Mouse (Mus musculus): ENCODE data around the gene Arl14. TPM values are rescaled to one million over a fixed set of nuclear protein-coding genes. Genes with fewer than 3 reads are reported as not detected.

Gene Arl14
- polyA plus RNA-seq, 1 experiment, result not detected

DNA sequence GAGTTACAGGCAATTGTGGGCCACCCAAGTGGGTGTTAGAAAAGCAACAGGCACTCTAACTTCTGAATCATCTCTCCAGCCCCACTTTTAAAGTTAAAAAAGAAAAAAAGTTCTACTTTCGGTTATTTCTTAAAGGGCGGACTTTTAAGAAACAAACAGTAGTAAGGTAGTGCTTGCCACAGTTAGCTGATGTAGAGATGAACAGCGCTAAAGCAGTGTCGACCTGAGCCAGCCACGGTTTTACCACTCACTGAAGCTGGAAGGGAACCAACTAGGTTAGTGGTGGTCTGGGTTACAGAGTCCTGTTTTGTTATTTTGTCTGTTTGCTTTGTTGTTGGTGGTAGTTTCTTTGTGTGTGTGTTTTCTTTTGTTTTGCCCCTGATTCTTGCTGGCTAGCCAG lies 8.8 kb upstream of the Arl14 start:
- Histone ChIP-seq H3K36me3 (ENCODE audit: control insufficient read depth, insufficient read depth, low read length) (no peaks in the 10 kb centered on the region), H3K4me3 (ENCODE audit: control insufficient read depth, low read depth, low read length) (no peak overlapping the region), H3K4me1 (ENCODE audit: control insufficient read depth, insufficient read depth, low read length) (no peaks in the 10 kb centered on the region), H3K27ac (ENCODE audit: control insufficient read depth, insufficient read depth, low read depth, low read length) (no peak overlapping the region), H3K27me3 (ENCODE audit: control insufficient read depth, insufficient read depth, low read length) (no peaks in the 10 kb centered on the region)
- no peak for TF ChIP-seq CTCF (IDR thresholded peaks at IDR 0.05; ENCODE audit: control insufficient read depth, insufficient read depth, insufficient replicate concordance, low read depth, low read length)
- no peak for TF ChIP-seq POLR2A (IDR thresholded peaks at IDR 0.05; ENCODE audit: control insufficient read depth, low read depth, low read length)

DNA sequence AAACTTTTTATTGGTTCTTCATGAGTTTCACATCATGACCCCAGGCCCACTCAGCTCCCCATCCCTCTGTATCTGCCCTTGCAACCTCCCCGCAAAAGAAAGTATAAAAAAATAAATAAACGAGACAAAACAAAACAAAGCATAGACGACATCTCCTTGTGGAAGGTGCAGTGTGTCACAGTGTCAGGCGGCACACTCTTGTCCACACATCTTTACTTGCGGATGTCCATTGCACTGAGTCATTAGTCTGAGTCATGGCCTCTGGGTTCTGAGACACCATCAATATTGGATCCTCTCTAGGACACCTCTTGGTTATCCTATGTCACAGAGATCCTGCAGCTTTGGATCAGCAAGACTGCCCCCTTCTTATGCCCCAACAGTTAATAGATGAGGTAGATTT lies 7.7 kb upstream of the Arl14 start:
- no peak overlapping the region for H3K4me3 ChIP-seq (ENCODE audit: control insufficient read depth, low read depth, low read length)
- H3K36me3 ChIP-seq (ENCODE audit: control insufficient read depth, insufficient read depth, low read length), result no peaks in the 10 kb centered on the region
- no peaks in the 10 kb centered on the region for H3K4me1 ChIP-seq (ENCODE audit: control insufficient read depth, insufficient read depth, low read length)
- no peaks in the 10 kb centered on the region for H3K27me3 ChIP-seq (ENCODE audit: control insufficient read depth, insufficient read depth, low read length)
- H3K27ac ChIP-seq (ENCODE audit: control insufficient read depth, insufficient read depth, low read depth, low read length), result no peak overlapping the region
- TF ChIP-seq POLR2A (IDR thresholded peaks at IDR 0.05; ENCODE audit: control insufficient read depth, low read depth, low read length) (no peak), CTCF (IDR thresholded peaks at IDR 0.05; ENCODE audit: control insufficient read depth, insufficient read depth, insufficient replicate concordance, low read depth, low read length) (no peak)

DNA sequence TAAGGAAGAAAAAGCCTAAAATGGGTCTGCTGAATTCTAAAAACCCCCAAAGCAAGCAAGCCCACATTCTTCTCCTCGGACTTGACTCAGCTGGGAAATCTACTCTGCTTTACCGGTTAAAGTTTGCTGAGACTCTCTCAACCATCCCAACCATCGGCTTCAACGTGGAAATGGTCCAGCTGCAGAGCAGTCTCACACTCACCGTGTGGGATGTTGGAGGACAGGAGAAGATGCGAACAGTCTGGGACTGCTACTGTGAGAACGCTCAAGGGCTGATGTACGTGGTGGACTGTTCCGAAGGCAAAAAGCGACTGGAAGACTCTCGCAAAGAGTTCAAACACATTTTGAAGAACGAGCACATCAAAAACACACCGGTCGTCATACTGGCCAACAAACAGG lies 282 bp downstream of the Arl14 start:
- Histone ChIP-seq H3K27ac (ENCODE audit: control insufficient read depth, insufficient read depth, low read depth, low read length) (no peak overlapping the region), H3K4me3 (ENCODE audit: control insufficient read depth, low read depth, low read length) (peak overlapping the region; percentile 47), H3K36me3 (ENCODE audit: control insufficient read depth, insufficient read depth, low read length) (no peaks in the 10 kb centered on the region), H3K4me1 (ENCODE audit: control insufficient read depth, insufficient read depth, low read length) (peaks cover 3% of the 10 kb centered on the region), H3K27me3 (ENCODE audit: control insufficient read depth, insufficient read depth, low read length) (no peaks in the 10 kb centered on the region)
- no peak for TF ChIP-seq CTCF (IDR thresholded peaks at IDR 0.05; ENCODE audit: control insufficient read depth, insufficient read depth, insufficient replicate concordance, low read depth, low read length)
- no peak for TF ChIP-seq POLR2A (IDR thresholded peaks at IDR 0.05; ENCODE audit: control insufficient read depth, low read depth, low read length)

DNA sequence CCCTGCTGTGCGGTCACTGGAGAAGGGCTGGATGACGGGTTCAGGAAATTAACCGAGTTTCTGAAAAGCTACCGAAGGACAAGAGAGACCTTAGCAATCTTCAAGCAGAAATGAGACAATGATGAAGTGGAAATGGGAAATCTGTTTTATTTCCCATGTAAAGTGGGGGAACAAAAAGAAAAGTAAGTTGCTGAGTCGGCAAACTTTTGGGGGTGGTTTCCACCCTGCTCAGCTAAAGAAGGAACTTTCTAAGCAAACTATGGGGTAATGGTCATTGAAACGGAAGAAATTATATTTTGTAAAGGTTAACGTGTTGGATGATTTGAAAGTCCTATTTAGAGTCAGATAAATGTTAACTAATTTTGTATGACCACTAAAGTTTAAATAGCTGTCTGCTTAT lies 768 bp downstream of the Arl14 start:
- Histone ChIP-seq H3K4me1 (ENCODE audit: control insufficient read depth, insufficient read depth, low read length) (peaks cover 3% of the 10 kb centered on the region), H3K36me3 (ENCODE audit: control insufficient read depth, insufficient read depth, low read length) (no peaks in the 10 kb centered on the region), H3K27me3 (ENCODE audit: control insufficient read depth, insufficient read depth, low read length) (no peaks in the 10 kb centered on the region), H3K4me3 (ENCODE audit: control insufficient read depth, low read depth, low read length) (peak overlapping the region; percentile 47), H3K27ac (ENCODE audit: control insufficient read depth, insufficient read depth, low read depth, low read length) (no peak overlapping the region)
- TF ChIP-seq POLR2A (IDR thresholded peaks at IDR 0.05; ENCODE audit: control insufficient read depth, low read depth, low read length), result no peak
- no peak for TF ChIP-seq CTCF (IDR thresholded peaks at IDR 0.05; ENCODE audit: control insufficient read depth, insufficient read depth, insufficient replicate concordance, low read depth, low read length)

DNA sequence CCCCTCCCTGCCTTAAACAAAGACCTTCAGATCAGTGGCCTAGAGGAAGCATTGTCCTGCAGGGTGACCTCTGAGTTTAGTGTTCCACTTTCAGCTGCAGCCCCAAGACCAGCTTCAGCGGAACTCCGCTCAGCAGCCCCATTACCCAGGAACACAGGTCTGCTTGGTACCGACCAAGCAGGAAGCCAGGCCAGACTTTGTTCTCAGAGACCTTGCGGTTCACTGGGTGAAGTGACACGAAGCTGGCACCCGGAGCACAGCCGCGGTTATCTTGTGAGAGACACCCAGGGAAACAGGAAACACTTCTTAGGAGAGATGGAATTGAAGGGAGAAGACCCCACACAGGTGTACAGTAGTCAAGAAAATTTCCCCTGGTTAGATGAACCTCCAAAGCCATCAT lies 1.4 kb downstream of the Arl14 start:
- Histone ChIP-seq H3K27me3 (ENCODE audit: control insufficient read depth, insufficient read depth, low read length) (no peaks in the 10 kb centered on the region), H3K27ac (ENCODE audit: control insufficient read depth, insufficient read depth, low read depth, low read length) (no peak overlapping the region), H3K4me1 (ENCODE audit: control insufficient read depth, insufficient read depth, low read length) (peaks cover 3% of the 10 kb centered on the region), H3K4me3 (ENCODE audit: control insufficient read depth, low read depth, low read length) (no peak overlapping the region), H3K36me3 (ENCODE audit: control insufficient read depth, insufficient read depth, low read length) (no peaks in the 10 kb centered on the region)
- TF ChIP-seq CTCF (IDR thresholded peaks at IDR 0.05; ENCODE audit: control insufficient read depth, insufficient read depth, insufficient replicate concordance, low read depth, low read length), result no peak
- no peak for TF ChIP-seq POLR2A (IDR thresholded peaks at IDR 0.05; ENCODE audit: control insufficient read depth, low read depth, low read length)

DNA sequence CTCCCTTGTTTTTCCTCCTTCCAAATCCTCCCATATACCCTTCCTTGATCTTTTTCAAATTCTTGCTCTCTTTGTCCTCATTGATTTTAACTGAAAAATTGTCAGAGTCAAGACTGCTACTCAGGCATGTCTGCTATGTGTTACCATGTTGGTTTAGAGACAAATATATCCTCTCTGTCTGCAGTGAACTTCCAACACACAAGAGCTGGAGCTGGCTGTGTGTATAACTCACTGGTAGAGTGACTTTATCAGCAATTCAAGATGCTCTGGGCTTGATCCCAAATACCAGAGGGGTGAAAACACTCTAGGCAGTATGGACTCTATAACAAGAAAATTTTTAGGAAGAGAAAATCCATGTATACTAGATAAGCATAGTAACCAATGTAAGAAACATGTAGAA lies 2.8 kb downstream of the Arl14 start:
- TF ChIP-seq POLR2A (IDR thresholded peaks at IDR 0.05; ENCODE audit: control insufficient read depth, low read depth, low read length) (no peak), CTCF (IDR thresholded peaks at IDR 0.05; ENCODE audit: control insufficient read depth, insufficient read depth, insufficient replicate concordance, low read depth, low read length) (no peak)
- Histone ChIP-seq H3K36me3 (ENCODE audit: control insufficient read depth, insufficient read depth, low read length) (no peaks in the 10 kb centered on the region), H3K4me3 (ENCODE audit: control insufficient read depth, low read depth, low read length) (no peak overlapping the region), H3K4me1 (ENCODE audit: control insufficient read depth, insufficient read depth, low read length) (peaks cover 3% of the 10 kb centered on the region), H3K27ac (ENCODE audit: control insufficient read depth, insufficient read depth, low read depth, low read length) (no peak overlapping the region), H3K27me3 (ENCODE audit: control insufficient read depth, insufficient read depth, low read length) (no peaks in the 10 kb centered on the region)

DNA sequence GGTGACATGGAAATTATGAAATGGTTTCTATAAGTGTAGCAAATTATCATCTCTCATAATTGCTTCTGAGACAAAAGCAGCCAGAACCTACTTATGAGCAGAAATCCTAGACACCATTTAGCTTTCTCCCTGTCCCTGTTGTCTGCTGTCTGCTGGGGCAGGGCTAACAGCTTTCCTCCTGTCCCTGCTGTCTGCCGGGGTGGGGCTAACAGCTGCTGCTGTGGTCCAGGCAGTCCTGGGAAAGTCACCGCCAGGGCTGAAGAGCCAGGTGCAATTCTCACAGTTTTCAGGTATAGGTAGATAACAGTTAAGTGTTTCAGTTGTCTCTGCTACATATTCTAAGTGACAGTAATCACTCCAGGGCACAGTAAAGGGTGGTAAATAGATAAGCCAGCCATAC lies 4.3 kb downstream of the Arl14 start:
- H3K27me3 ChIP-seq (ENCODE audit: control insufficient read depth, insufficient read depth, low read length), result no peaks in the 10 kb centered on the region
- H3K4me3 ChIP-seq (ENCODE audit: control insufficient read depth, low read depth, low read length), result no peak overlapping the region
- H3K4me1 ChIP-seq (ENCODE audit: control insufficient read depth, insufficient read depth, low read length), result peaks cover 3% of the 10 kb centered on the region
- no peak overlapping the region for H3K27ac ChIP-seq (ENCODE audit: control insufficient read depth, insufficient read depth, low read depth, low read length)
- no peak for TF ChIP-seq CTCF (IDR thresholded peaks at IDR 0.05; ENCODE audit: control insufficient read depth, insufficient read depth, insufficient replicate concordance, low read depth, low read length)
- TF ChIP-seq POLR2A (IDR thresholded peaks at IDR 0.05; ENCODE audit: control insufficient read depth, low read depth, low read length), result no peak
- no peaks in the 10 kb centered on the region for H3K36me3 ChIP-seq (ENCODE audit: control insufficient read depth, insufficient read depth, low read length)

DNA sequence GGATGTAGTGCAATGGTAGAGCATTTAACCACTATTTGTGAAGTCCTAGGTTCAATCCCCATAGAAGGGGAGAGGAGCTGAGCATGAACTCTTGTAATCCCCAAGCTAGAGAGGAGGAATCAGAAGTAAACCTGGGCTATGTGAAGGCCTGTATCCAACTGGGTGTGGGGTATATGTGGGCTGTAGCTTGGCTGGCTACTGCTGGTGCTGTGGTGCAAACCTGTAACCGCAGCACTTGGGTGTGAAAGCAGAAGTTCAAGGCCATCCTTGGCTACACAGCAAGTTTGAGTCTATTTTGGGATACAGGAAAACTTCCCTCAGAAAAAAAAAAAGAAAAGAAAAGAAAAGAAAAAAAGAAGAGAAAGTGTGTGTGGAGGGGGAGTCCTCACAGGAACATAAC lies 5.8 kb downstream of the Arl14 start:
- no peak overlapping the region for H3K4me3 ChIP-seq (ENCODE audit: control insufficient read depth, low read depth, low read length)
- TF ChIP-seq POLR2A (IDR thresholded peaks at IDR 0.05; ENCODE audit: control insufficient read depth, low read depth, low read length) (no peak), CTCF (IDR thresholded peaks at IDR 0.05; ENCODE audit: control insufficient read depth, insufficient read depth, insufficient replicate concordance, low read depth, low read length) (no peak)
- H3K36me3 ChIP-seq (ENCODE audit: control insufficient read depth, insufficient read depth, low read length), result no peaks in the 10 kb centered on the region
- H3K4me1 ChIP-seq (ENCODE audit: control insufficient read depth, insufficient read depth, low read length), result no peaks in the 10 kb centered on the region; the same call in 1 of the 2 replicates
- no peaks in the 10 kb centered on the region for H3K27me3 ChIP-seq (ENCODE audit: control insufficient read depth, insufficient read depth, low read length)
- H3K27ac ChIP-seq (ENCODE audit: control insufficient read depth, insufficient read depth, low read depth, low read length), result no peak overlapping the region

Data from testis, adult 2 months (tissue).